9 mouse cellular contexts compared by ENCODE assay signal in the genomic region with DNA sequence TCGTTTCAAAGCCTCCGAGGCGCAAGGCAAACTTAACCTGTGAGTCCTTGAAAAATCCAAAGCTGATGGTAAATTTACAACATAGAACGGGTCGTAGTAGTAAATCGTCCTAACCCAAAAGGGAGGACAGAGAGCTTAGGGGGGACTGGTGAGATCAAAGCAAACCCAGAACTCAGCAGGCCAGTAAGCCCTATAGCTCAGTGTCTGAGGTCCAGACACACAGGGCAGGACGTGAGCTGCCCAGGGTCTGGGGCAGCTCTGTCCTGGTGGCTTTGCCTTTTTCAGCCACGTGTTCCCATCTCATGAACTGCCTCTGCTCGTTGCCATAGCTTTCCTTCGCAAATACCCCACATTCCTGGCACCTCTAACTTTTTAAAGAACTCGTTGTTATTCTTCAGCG.
DNase-seq lines count a peak whose midpoint lies in the region; ATAC-seq and TF ChIP-seq lines count a peak whose summit lies in the region.
"Had no signal": no experiment of that assay in that cellular context is flagged by ENCODE, and none has a peak within 500 bp of the region (broad histone marks: within the 10 kb centered on the region; RNA-seq: fewer than 3 reads in every experiment).

No protein-coding gene starts in this region.

- no peak for TF ChIP-seq EP300 in lung, postnatal 0 days (IDR thresholded peaks at IDR 0.05)

- no peaks in the 10 kb centered on the region for H3K27me3 ChIP-seq in heart, embryonic 10.5 days (ENCODE audit: insufficient read depth, poor library complexity, severe bottlenecking)
- no peaks in the 10 kb centered on the region for H3K27me3 ChIP-seq in lung, postnatal 0 days (replicated peaks; ENCODE audit: insufficient read depth, low read length)
- H3K27me3 ChIP-seq in limb, embryonic 13.5 days: no peaks in the 10 kb centered on the region
- H3K27me3 ChIP-seq in stomach, embryonic 16.5 days (ENCODE audit: control insufficient read depth, insufficient read depth, low read length): no peaks in the 10 kb centered on the region

- H3K4me3 ChIP-seq in heart, embryonic 10.5 days: peak overlapping the region; percentile 52
- no peak overlapping the region for H3K4me3 ChIP-seq in lung, postnatal 0 days (ENCODE audit: low read depth, low read length)
- peak overlapping the region; percentile 23 for H3K4me3 ChIP-seq in limb, embryonic 13.5 days
- 0 out of 2 replicates have a peak overlapping the region, but pooled peaks have one; percentile 8 for H3K4me3 ChIP-seq in stomach, embryonic 16.5 days (replicated peaks; ENCODE audit: low read length)

- peak overlapping the region; percentile 81 for H3K27ac ChIP-seq in heart, embryonic 10.5 days
- no peak overlapping the region for H3K27ac ChIP-seq in lung, postnatal 0 days (ENCODE audit: low read length)
- no peak overlapping the region for H3K27ac ChIP-seq in limb, embryonic 13.5 days
- H3K27ac ChIP-seq in stomach, embryonic 16.5 days (ENCODE audit: low read length): no peak overlapping the region

- H3K36me3 ChIP-seq in heart, embryonic 10.5 days: no peaks in the 10 kb centered on the region
- no peaks in the 10 kb centered on the region for H3K36me3 ChIP-seq in lung, postnatal 0 days (ENCODE audit: insufficient read depth, low read length)
- H3K36me3 ChIP-seq in limb, embryonic 13.5 days: no peaks in the 10 kb centered on the region
- no peaks in the 10 kb centered on the region for H3K36me3 ChIP-seq in stomach, embryonic 16.5 days (ENCODE audit: control insufficient read depth, insufficient read depth, low read length)

- H3K4me2 ChIP-seq in lung, postnatal 0 days (replicated peaks; ENCODE audit: low read depth, low read length): 0 out of 2 replicates have a peak overlapping the region, but pooled peaks have one; percentile 8
- H3K4me2 ChIP-seq in limb, embryonic 13.5 days (replicated peaks): peak overlapping the region; percentile 57
- H3K4me2 ChIP-seq in stomach, embryonic 16.5 days (ENCODE audit: low read depth, low read length): 0 out of 2 replicates have a peak overlapping the region, but pooled peaks have one; percentile 25

- no peak for ATAC-seq in lung, postnatal 0 days
- no peak; the same call in 1 of the 2 replicates for ATAC-seq in limb, embryonic 13.5 days (ENCODE audit: low FRiP score, low read depth)
- ATAC-seq in stomach, embryonic 16.5 days (ENCODE audit: insufficient read depth, low FRiP score): no peak

- WGBS in heart, embryonic 10.5 days: 39% methylated on average over 12 of the region's 12 CpGs
- WGBS in lung, postnatal 0 days: 40% methylated on average over 12 of the region's 12 CpGs
- WGBS in limb, embryonic 13.5 days: 36% methylated on average over 12 of the region's 12 CpGs
- 49% methylated on average over 12 of the region's 12 CpGs for WGBS in stomach, embryonic 16.5 days

- no peak for DNase-seq in heart, embryonic 10.5 days (ENCODE audit: low spot score)
- no peak for DNase-seq in heart, adult 9 months (ENCODE audit: low spot score in 2 of 2)
- no peak for DNase-seq in lung, postnatal 0 days (ENCODE audit: low spot score)
- DNase-seq in lung, postnatal 10 days: no peak
- no peak for DNase-seq in right cerebral cortex, adult 18-20 months
- no peak for DNase-seq in adrenal gland, adult 18-20 months (ENCODE audit: low spot score in 2 of 2)
- DNase-seq: heart, adult 18-20 months had no signal

- H3K9ac ChIP-seq in lung, postnatal 0 days (replicated peaks; ENCODE audit: low read depth): no peak overlapping the region
- H3K9ac ChIP-seq in limb, embryonic 13.5 days: no peak overlapping the region
- H3K9ac ChIP-seq in stomach, embryonic 16.5 days (ENCODE audit: low read length): no peak overlapping the region

- TF ChIP-seq CTCF in lung, postnatal 0 days (IDR thresholded peaks at IDR 0.05): no peak

- no peaks in the 10 kb centered on the region for H3K9me3 ChIP-seq in heart, embryonic 10.5 days
- H3K9me3 ChIP-seq in lung, postnatal 0 days (ENCODE audit: low read length): no peaks in the 10 kb centered on the region
- no peaks in the 10 kb centered on the region for H3K9me3 ChIP-seq in limb, embryonic 13.5 days
- no peaks in the 10 kb centered on the region for H3K9me3 ChIP-seq in stomach, embryonic 16.5 days (replicated peaks; ENCODE audit: control insufficient read depth, low read length)

- H3K4me1 ChIP-seq in heart, embryonic 10.5 days: peaks cover 16% of the 10 kb centered on the region; the same call in 1 of the 2 replicates
- H3K4me1 ChIP-seq in lung, postnatal 0 days (ENCODE audit: insufficient read depth, low read depth, low read length): no peaks in the 10 kb centered on the region
- H3K4me1 ChIP-seq in limb, embryonic 13.5 days: peaks cover 27% of the 10 kb centered on the region
- no peaks in the 10 kb centered on the region; the same call in 1 of the 2 replicates for H3K4me1 ChIP-seq in stomach, embryonic 16.5 days (ENCODE audit: control insufficient read depth, insufficient read depth, low read length)
